Mouse (Mus musculus) cerebellum, adult 2 months (tissue): ENCODE results near the gene Map7d3.

Experiments
- CTCF ChIP-seq: fragments of 200-500 bp; IDR thresholded peaks from 2 replicates; pipeline ENCODE4 v1.5.1; 2011; ENCODE audit warnings: low read depth, mild to moderate bottlenecking, control low read depth, low read length, moderate library complexity, borderline replicate concordance; ENCODE audit not compliant: insufficient read depth
- POLR2A ChIP-seq: fragments of 200-500 bp; IDR thresholded peaks from 2 replicates; pipeline ENCODE4 v1.6.1; 2011; ENCODE audit warnings: low read length, control low read depth, borderline replicate concordance; ENCODE audit not compliant: insufficient read depth

- TF ChIP-seq CTCF (no peak), POLR2A (no peak)
Observed at GRCm38 (mm10) chrX:56751536-56751935, 70.6 kb downstream of the Map7d3 start.
